In the genomic region with DNA sequence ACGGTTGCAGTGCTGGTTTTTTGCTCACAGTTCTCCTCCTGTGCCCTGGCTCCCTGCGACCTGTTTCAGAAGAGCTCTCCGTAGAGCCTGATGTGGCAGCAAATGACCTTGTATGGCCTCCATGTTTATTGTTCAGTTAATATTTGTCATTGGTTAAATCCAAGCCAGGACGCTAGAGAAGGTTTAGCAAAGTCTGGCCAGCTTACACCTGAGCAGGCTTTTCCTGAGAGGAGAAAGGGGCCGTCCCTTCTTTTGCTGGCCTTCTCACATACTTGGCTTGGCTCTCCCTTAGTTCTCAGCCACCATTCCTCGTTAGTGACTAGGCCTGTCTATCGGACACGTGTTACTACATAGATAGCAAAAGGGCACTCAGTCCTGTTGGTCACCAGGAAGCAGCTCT, we compare ENCODE assay signal across 24 mouse cellular contexts. TPM values are rescaled to one million over a fixed set of nuclear protein-coding genes. Genes with fewer than 3 reads are reported as not detected.
"Had no signal": no experiment of that assay in that cellular context is flagged by ENCODE, and none has a peak within 500 bp of the region (broad histone marks: within the 10 kb centered on the region; RNA-seq: fewer than 3 reads in every experiment).

No protein-coding gene starts in this region.

- H3K9me3 ChIP-seq: midbrain, embryonic 10.5 days; midbrain, embryonic 12.5 days; neural tube, embryonic 13.5 days; neural tube, embryonic 15.5 days; stomach, embryonic 15.5 days had no signal

- ATAC-seq: midbrain, embryonic 16.5 days had no signal

- H3K9ac ChIP-seq: lung, embryonic 14.5 days; midbrain, embryonic 12.5 days; neural tube, embryonic 13.5 days; neural tube, embryonic 15.5 days; stomach, embryonic 15.5 days had no signal

- H3K4me2 ChIP-seq: lung, embryonic 14.5 days; midbrain, embryonic 12.5 days; neural tube, embryonic 13.5 days; neural tube, embryonic 15.5 days; stomach, embryonic 15.5 days had no signal

- H3K4me3 ChIP-seq: midbrain, embryonic 10.5 days; midbrain, embryonic 12.5 days; myocyte; neural tube, embryonic 13.5 days; neural tube, embryonic 15.5 days; stomach, embryonic 15.5 days had no signal

- H3K27me3 ChIP-seq: midbrain, embryonic 12.5 days; neural tube, embryonic 13.5 days; neural tube, embryonic 15.5 days; stomach, embryonic 15.5 days had no signal

- H3K4me1 ChIP-seq: midbrain, embryonic 10.5 days; midbrain, embryonic 12.5 days; neural tube, embryonic 13.5 days; neural tube, embryonic 15.5 days; stomach, embryonic 15.5 days had no signal

- H3K27ac ChIP-seq: midbrain, embryonic 10.5 days; midbrain, embryonic 12.5 days; neural tube, embryonic 13.5 days; neural tube, embryonic 15.5 days; stomach, embryonic 15.5 days; stomach, postnatal 0 days had no signal

- DNase-seq: lung, adult 18-20 months; lung, embryonic 14.5 days; lung, postnatal 10 days; lung, postnatal 4 days; midbrain, embryonic 14.5 days; retina, postnatal 1 day; right cerebral cortex, postnatal 14 days; thymus, adult 2 months; thymus, postnatal 25 days; thymus, postnatal 4 days had no signal

RNA-seq across cellular contexts. Expression of gene Phxr2, which starts 28.5 kb away (rescaled TPM):
- total RNA-seq: megakaryocyte, adult 5-6 weeks had no signal
- polyA plus RNA-seq: lung, embryonic 14.5 days; lung, embryonic 16.5 days; midbrain, embryonic 12.5 days; midbrain, embryonic 16.5 days; myocyte; neural tube, embryonic 11.5 days; neural tube, embryonic 13.5 days; neural tube, embryonic 15.5 days; spleen, adult 2 months; stomach, embryonic 15.5 days; stomach, postnatal 0 days; testis, adult 2 months; urinary bladder, adult 2 months had no signal
